Mouse (Mus musculus): ENCODE results near the gene Ugt2a3.
"Not testable (repeated sequence)": the region's sequence is repeated elsewhere in the genome, so short reads cannot be mapped to it uniquely, and the experiment has no call there.

Gene Ugt2a3

DNA sequence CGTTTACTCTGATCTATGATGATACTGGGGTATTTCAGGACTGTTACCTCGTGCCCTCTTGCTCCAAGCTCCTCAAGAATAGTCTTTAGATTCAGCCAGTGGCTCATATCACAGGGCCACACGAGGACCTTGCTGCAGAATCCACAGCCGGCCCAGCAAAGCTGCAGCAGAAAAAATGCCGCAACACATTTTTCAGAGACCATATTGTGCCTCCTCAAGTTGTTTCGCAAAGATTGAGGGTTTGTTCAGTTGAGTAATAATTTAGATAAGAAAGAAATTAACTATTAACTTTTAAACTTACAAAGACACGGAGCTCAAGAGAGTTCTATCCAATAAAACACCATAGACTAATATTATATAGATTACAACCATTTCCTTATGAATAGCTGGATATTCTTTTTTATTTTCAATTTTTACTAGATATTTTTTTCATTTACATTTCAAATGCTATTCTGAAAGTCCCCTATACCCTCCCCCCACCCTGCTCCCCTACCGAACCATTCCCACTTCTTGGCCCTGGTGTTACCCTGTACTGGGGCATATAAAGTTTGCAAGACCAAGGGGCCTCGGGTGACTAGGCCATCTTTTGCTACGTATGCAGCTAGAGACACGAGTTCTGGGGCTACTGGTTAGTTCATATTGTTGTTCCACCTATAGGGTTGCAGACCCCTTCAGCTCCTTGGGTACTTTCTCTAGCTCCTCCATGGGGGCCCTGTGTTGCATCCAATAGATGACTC lies at the start of gene Ugt2a3:
Gene Ugt2a3 (minus strand): TSS at position 235 of the 737 bp plus-strand sequence.
- DNase-seq: no peak

DNA sequence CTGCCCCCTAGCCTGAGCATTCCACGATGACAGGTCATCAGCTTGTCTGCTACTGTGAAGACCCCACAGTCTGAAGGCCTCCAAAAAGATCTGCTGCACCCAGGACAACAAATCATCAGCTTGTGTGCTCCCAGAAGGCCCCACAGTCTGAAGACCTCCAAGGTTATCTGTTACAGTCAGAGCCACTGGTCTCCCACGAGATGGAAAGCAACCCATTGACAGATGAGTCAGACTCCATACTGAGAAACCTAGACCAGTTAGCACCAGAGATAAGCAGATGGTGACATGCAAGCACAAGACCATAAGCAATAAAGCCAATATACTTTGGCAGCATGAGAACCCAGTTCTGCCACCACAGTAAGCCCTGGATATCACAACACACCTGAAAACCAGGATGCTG lies 43.2 kb upstream of the Ugt2a3 start:
- DNase-seq: no peak

DNA sequence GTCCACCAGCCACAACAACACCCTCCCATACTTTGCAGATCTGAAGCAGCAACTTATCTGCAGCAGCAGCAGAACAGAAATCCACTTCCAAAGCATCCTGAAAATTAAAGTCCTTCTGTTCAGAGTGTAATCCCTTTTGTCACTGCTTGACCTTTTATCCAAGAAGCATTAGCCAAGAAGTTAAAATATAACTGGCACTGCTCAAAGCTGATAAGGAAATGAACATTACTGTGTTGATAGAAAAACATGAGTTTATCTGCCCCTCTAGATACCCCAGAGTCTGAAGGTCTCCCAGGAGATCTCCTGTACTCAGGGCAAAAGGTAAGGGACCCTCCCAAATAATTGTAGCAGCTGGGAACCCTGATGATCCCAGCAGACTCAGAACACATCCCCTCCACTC lies 42.8 kb upstream of the Ugt2a3 start:
- DNase-seq: no peak

DNA sequence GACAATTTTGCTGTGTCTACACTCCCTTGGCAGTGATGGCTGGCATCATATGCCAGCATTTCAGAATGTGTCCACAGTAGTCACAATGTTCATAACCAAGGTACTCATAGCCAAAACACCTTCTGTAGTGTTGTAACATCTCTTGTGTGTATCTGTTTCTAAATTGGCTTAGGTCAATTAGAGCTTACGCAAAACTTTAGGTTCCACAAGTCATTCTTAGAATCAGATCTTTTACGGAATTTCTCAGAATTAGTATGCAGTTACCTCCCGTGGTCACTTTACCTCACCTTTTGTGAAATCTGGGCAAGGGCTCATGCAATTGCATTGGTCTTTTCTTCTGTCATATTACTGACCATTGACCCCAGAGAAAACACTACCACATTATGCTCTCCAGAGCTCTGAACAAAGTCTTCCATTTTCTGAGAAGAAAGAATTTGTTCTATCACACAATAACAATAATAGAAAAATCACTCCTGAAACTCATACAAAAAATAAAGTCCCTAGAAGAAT lies 38.9 kb upstream of the Ugt2a3 start:
- DNase-seq: no peak

GRCm38 (mm10) chr5:87373502-87373863 lies 36.5 kb upstream of the Ugt2a3 start:
- DNase-seq: no peak

DNA sequence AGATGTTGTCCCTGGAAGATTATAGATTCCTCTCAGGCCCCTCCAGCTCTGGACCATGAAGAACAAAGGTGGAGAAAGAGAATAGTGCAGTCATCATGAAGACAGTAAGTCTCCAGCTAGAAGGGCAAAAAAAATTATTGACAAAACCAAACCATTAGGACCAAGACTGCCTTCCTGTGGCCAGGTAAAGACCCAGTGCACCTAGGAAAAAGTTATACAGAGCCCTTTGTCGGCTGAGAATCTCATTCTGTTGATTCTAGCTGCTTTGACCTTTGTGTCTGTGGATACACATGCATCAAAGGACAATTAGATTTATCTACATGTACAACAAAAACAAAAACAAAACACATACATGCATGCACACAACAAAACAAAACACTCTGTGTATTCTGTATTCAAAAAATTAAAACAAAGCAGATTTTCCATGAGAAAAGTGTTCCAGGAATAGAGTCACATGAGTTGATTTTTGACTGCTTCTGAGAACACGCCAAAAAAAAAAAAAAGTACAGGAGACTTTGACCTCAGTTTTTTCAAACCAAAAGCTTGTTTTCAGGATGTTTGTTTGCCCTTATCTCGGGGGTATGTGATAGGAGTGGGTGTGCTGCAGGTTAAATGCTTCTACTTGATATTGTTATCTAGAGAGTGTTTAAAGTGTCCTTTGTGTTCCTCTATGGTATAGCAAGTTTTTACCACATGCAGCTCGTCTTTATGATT lies 36.0 kb upstream of the Ugt2a3 start:
- DNase-seq: peak; percentile 62

GRCm38 (mm10) chr5:87350350-87350749 lies 13.4 kb upstream of the Ugt2a3 start:
- DNase-seq: no peak

DNA sequence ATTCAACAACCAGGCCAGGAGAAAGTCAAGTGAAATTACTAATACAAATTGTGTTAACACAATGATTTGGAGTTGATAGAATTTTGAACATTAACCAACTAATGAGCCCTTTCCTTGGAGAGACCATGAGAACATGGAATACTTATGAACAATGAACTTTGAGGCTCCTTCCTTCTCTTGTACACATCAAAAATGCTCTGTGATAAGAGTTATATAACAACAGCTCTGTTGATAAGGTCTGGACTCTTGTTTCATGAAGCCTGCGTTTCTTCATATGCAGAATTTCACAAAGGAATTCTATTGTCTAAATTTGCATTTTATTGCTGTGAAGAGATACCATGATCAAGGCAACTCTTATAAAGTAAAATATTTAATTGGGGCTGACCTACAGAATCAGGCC lies 12.2 kb upstream of the Ugt2a3 start:
- not testable (repeated sequence) for DNase-seq

DNA sequence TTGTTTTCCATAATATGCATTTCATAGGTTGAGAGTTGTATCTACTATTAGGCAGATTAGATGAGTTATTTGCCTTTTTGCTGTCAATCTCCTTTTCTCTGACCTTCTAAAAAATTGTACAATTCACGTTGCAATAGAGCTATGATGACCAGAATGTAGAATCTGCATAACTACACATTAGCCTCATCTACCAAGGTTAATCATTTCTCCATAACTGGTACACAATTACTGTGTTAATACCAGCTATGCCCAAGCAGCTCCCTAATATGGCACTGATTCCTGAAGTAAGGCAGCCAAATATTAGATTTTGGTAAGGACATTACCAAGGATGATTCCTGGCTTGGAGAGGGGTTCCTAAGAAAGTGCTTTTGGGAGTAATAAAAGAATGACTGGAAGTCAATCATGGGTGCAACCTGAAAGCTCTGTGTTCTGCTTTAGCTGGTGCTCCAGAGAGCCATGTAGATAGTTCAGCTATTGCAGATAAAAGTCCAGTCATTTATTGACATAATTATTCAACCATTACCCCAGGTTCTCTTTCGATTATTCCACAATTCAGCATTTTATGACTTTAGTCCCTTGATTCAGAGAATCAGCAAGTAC lies 10.6 kb upstream of the Ugt2a3 start:
- DNase-seq: peak; percentile 74

DNA sequence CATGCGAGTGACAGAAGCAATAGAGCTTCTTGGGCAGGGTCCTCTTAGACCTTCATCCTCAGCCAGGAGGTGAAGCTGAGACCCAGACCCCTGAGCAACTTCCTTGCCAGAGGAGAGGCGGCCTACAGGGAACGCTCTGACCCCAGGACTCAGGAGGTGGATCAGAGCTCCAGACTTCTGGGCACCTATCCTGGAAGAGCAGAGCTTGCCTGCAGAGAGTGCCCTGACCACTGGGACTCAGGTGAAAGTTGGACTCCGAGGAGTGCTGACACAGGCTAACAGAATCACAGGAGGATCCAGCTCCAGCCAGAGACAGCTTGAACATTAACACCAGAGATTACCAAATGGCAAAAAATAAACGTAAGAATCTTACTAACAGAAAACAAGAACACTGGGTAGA lies 3.5 kb upstream of the Ugt2a3 start:
- peak; percentile 92 for DNase-seq

DNA sequence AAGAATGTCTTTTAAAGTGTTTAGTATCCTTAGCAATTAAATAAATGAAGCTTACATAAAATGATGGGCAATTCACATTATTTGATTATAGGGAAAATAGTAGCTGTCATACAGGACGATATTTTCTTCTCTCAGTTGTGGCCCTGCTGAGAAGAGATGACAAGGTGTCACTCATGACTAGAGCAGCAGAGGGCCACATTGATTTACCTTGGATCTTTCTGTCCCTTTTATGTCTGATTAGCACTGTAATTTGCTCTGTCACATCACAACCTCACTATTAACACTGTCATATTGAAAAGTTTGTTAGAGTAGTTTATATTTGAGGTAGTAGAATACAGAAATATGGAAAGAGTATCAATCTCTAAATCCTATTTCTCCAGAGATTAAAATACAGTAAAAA lies 1.8 kb downstream of the Ugt2a3 start:
- DNase-seq: peak; percentile 43

GRCm38 (mm10) chr5:87333584-87333983 lies 3.4 kb downstream of the Ugt2a3 start:
- peak; percentile 81 for DNase-seq

GRCm38 (mm10) chr5:87311392-87311791 lies 25.6 kb downstream of the Ugt2a3 start:
- peak; percentile 39 for DNase-seq

- peak; percentile 65 for DNase-seq
Measured at GRCm38 (mm10) chr5:87286180-87286579, 50.8 kb downstream of the Ugt2a3 start.

GRCm38 (mm10) chr5:87275986-87276385 lies 61.0 kb downstream of the Ugt2a3 start:
- DNase-seq: peak; percentile 86

DNA sequence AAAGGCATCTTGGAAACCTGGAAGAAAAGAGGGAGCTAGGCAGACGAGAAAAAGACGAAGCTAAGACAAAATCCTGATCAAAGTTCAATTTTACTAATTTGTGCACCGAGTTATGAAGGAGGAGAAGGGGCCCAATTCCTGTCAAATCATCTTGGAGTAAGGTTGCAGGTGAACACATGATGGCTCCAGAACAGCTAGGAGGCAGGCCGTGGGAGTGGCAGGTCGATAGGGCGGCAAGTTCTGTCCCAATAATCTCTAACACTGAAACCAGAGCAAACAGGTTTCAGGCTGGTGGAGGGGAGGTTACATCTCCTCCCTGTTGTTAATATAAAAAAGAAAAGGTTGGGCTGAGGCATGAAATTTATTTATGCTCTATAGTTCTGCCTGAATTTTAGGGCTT lies 61.4 kb downstream of the Ugt2a3 start:
- peak; percentile 81 for DNase-seq
